Mouse (Mus musculus) limb, embryonic 12.5 days (tissue): ENCODE results near the gene Plpp7. TPM values are rescaled to one million over a fixed set of nuclear protein-coding genes. Genes with fewer than 3 reads are reported as not detected.

Source experiments
- ATAC-seq: fragments of 200-750 bp; cut with Nextera tagmentation; 2 replicates; pipeline ENCODE4 v1.8.0; 2017; ENCODE audit warnings: low read depth, moderate TSS enrichment; ENCODE audit not compliant: insufficient number of reproducible peaks, insufficient read depth, low FRiP score, low TSS enrichment
- H3K27ac ChIP-seq: fragments of 300-500 bp; sonication (generic); 2 replicates; pipeline ENCODE4 v1.5.1; 2016; ENCODE audit warnings: mild to moderate bottlenecking, moderate library complexity
- H3K27me3 ChIP-seq: fragments of 300-500 bp; sonication (generic); 2 replicates; pipeline ENCODE4 v1.6.1; 2016; ENCODE audit warnings: mild to moderate bottlenecking, moderate library complexity
- H3K36me3 ChIP-seq: fragments of 300-500 bp; sonication (generic); 2 replicates; pipeline ENCODE4 v1.6.1; 2016; ENCODE audit warnings: mild to moderate bottlenecking, moderate library complexity
- H3K4me1 ChIP-seq: fragments of 300-500 bp; sonication (generic); replicated peaks from 2 replicates; pipeline ENCODE4 v1.6.1; 2016
- H3K4me2 ChIP-seq: fragments of 300-500 bp; sonication (generic); 2 replicates; pipeline ENCODE4 v1.6.1; 2016; ENCODE audit warnings: mild to moderate bottlenecking, moderate library complexity
- H3K4me3 ChIP-seq: fragments of 300-500 bp; sonication (generic); replicated peaks from 2 replicates; pipeline ENCODE4 v1.5.1; 2016; ENCODE audit warnings: mild to moderate bottlenecking
- H3K9ac ChIP-seq: fragments of 300-500 bp; sonication (generic); replicated peaks from 2 replicates; pipeline ENCODE4 v1.6.1; 2016; ENCODE audit warnings: mild to moderate bottlenecking, moderate library complexity
- H3K9me3 ChIP-seq: fragments of 300-500 bp; sonication (generic); 2 replicates; pipeline ENCODE4 v1.6.1; 2016; ENCODE audit warnings: mild to moderate bottlenecking, moderate library complexity
- WGBS: fragments of 180-500 bp; shearing (Covaris S2); methylation state at CpG from one replicate; pipeline ENCODE4 v1.1.7; 2016; 5-methylcytosine and 5-hydroxymethylcytosine counted together
- polyA plus RNA-seq: library from polyadenylated mRNA; unstranded; fragments of >200 nt; fragmentation: Nextera tagmentation; extraction: Ambion mirVana; gene quantifications from 2 replicates; pipeline ENCODE4 v1.2.1, GENCODE M21; 2016

Plpp7 gene
- polyA plus RNA-seq, 1 experiment from 2014 or later, result 5.0 TPM

GRCm38 (mm10) chr2:32084111-32084871 lies 11.0 kb upstream of the Plpp7 start, which contains the start of gene Fam78a:
Gene Fam78a (minus strand): TSS chr2:32084857.
- H3K27ac ChIP-seq, result no peak within 1 kb of the TSS

GRCm38 (mm10) chr2:32084872-32085199 lies 10.5 kb upstream of the Plpp7 start:
- Histone ChIP-seq H3K27me3 (peaks cover 77% of the 10 kb centered on the region), H3K4me2 (peak overlapping the region; percentile 99), H3K27ac (no peak overlapping the region), H3K9me3 (no peaks in the 10 kb centered on the region), H3K36me3 (no peaks in the 10 kb centered on the region), H3K4me3 (peak overlapping the region; percentile 65), H3K4me1 (peaks cover 35% of the 10 kb centered on the region), H3K9ac (no peak overlapping the region)
- ATAC-seq, result no peak
- WGBS, result 18% methylated on average over 2 of the region's 2 CpGs

More at GRCm38 (mm10) chr2:32084111-32084871, 11.0 kb upstream of the Plpp7 start, which contains the start of gene Fam78a:
- Histone ChIP-seq H3K4me1 (peaks cover 34% of the 10 kb centered on the region), H3K4me3 (peak within 1 kb of the TSS; percentile 65), H3K9ac (peak within 1 kb of the TSS; percentile 62), H3K4me2 (peak within 1 kb of the TSS; percentile 99), H3K27me3 (peaks cover 77% of the 10 kb centered on the region), H3K36me3 (no peaks in the 10 kb centered on the region), H3K9me3 (no peaks in the 10 kb centered on the region)
- peak; percentile 50; the same call in 1 of the 2 replicates for ATAC-seq
- 1% methylated on average over 68 of the region's 68 CpGs for WGBS

- peaks cover 80% of the 10 kb centered on the region for H3K27me3 ChIP-seq
- H3K27ac ChIP-seq, result no peak overlapping the region
- H3K4me3 ChIP-seq, result no peak overlapping the region
- H3K9me3 ChIP-seq, result no peaks in the 10 kb centered on the region
- no peak overlapping the region for H3K9ac ChIP-seq
- no peak for ATAC-seq
- 66% methylated on average over 2 of the region's 2 CpGs for WGBS
- H3K4me2 ChIP-seq, result no peak overlapping the region
- peaks cover 35% of the 10 kb centered on the region for H3K4me1 ChIP-seq
- no peaks in the 10 kb centered on the region for H3K36me3 ChIP-seq
Measured at GRCm38 (mm10) chr2:32085231-32085630, 10.1 kb upstream of the Plpp7 start.

- H3K27me3 ChIP-seq, result peaks cover 69% of the 10 kb centered on the region
- H3K36me3 ChIP-seq, result no peaks in the 10 kb centered on the region
- H3K9me3 ChIP-seq, result no peaks in the 10 kb centered on the region; the same call in 1 of the 2 replicates
- H3K9ac ChIP-seq, result no peak overlapping the region
- no peak for ATAC-seq
- H3K4me3 ChIP-seq, result no peak overlapping the region
- H3K27ac ChIP-seq, result no peak overlapping the region
- peaks cover 31% of the 10 kb centered on the region for H3K4me1 ChIP-seq
- no peak overlapping the region for H3K4me2 ChIP-seq
- WGBS, result 52% methylated on average over 4 of the region's 4 CpGs
Measured at GRCm38 (mm10) chr2:32087606-32088005, 7.7 kb upstream of the Plpp7 start.

GRCm38 (mm10) chr2:32088372-32088981 lies 6.9 kb upstream of the Plpp7 start:
- peak; percentile 22 for ATAC-seq
- H3K27ac ChIP-seq, result no peak overlapping the region

GRCm38 (mm10) chr2:32089606-32090005 lies 5.7 kb upstream of the Plpp7 start:
- ATAC-seq, result no peak
- H3K4me2 ChIP-seq, result no peak overlapping the region
- no peak overlapping the region for H3K9ac ChIP-seq
- peaks cover 49% of the 10 kb centered on the region for H3K27me3 ChIP-seq
- no peaks in the 10 kb centered on the region; the same call in 1 of the 2 replicates for H3K9me3 ChIP-seq
- no peaks in the 10 kb centered on the region for H3K36me3 ChIP-seq
- no peak overlapping the region for H3K27ac ChIP-seq
- 76% methylated on average over 3 of the region's 3 CpGs for WGBS
- H3K4me3 ChIP-seq, result no peak overlapping the region
- peaks cover 14% of the 10 kb centered on the region for H3K4me1 ChIP-seq

More at GRCm38 (mm10) chr2:32088372-32088981, 6.9 kb upstream of the Plpp7 start:
- H3K4me1 ChIP-seq, result peaks cover 24% of the 10 kb centered on the region
- H3K27me3 ChIP-seq, result peaks cover 60% of the 10 kb centered on the region
- H3K9me3 ChIP-seq, result no peaks in the 10 kb centered on the region; the same call in 1 of the 2 replicates
- H3K4me2 ChIP-seq, result peak overlapping the region; percentile 65
- WGBS, result 6% methylated on average over 35 of the region's 35 CpGs
- H3K9ac ChIP-seq, result 0 out of 2 replicates have a peak overlapping the region, but pooled peaks have one; percentile 42
- H3K36me3 ChIP-seq, result no peaks in the 10 kb centered on the region
- H3K4me3 ChIP-seq, result peak overlapping the region; percentile 34

- WGBS, result 69% methylated on average over 2 of the region's 2 CpGs
- Histone ChIP-seq H3K4me2 (no peak overlapping the region), H3K4me3 (no peak overlapping the region), H3K27ac (no peak overlapping the region), H3K4me1 (peaks cover 14% of the 10 kb centered on the region), H3K27me3 (peaks cover 44% of the 10 kb centered on the region), H3K36me3 (no peaks in the 10 kb centered on the region), H3K9ac (no peak overlapping the region), H3K9me3 (no peaks in the 10 kb centered on the region; the same call in 1 of the 2 replicates)
- no peak for ATAC-seq
Measured at GRCm38 (mm10) chr2:32090145-32090544, 5.2 kb upstream of the Plpp7 start.

- Histone ChIP-seq H3K9ac (no peak overlapping the region), H3K4me1 (peaks cover 24% of the 10 kb centered on the region), H3K4me3 (no peak overlapping the region), H3K27me3 (peaks cover 26% of the 10 kb centered on the region), H3K27ac (no peak overlapping the region), H3K4me2 (no peak overlapping the region), H3K36me3 (no peaks in the 10 kb centered on the region), H3K9me3 (no peaks in the 10 kb centered on the region; the same call in 1 of the 2 replicates)
- WGBS, result 75% methylated on average over 3 of the region's 3 CpGs
- ATAC-seq, result no peak
Measured at GRCm38 (mm10) chr2:32091956-32092355, 3.4 kb upstream of the Plpp7 start.

- Histone ChIP-seq H3K27me3 (peaks cover 6% of the 10 kb centered on the region), H3K36me3 (no peaks in the 10 kb centered on the region), H3K9me3 (no peaks in the 10 kb centered on the region; the same call in 1 of the 2 replicates), H3K27ac (no peak overlapping the region), H3K4me2 (no peak overlapping the region), H3K4me1 (peaks cover 12% of the 10 kb centered on the region), H3K4me3 (no peak overlapping the region), H3K9ac (no peak overlapping the region)
- ATAC-seq, result no peak
- WGBS, result 86% methylated on average over 7 of the region's 7 CpGs
Measured at GRCm38 (mm10) chr2:32094001-32094707, 1.2 kb upstream of the Plpp7 start.

- peak overlapping the region; percentile 35 for H3K4me3 ChIP-seq
- no peak for ATAC-seq
- H3K4me1 ChIP-seq, result peaks cover 9% of the 10 kb centered on the region
- H3K4me2 ChIP-seq, result peak overlapping the region; percentile 54
- no peak overlapping the region for H3K27ac ChIP-seq
- H3K36me3 ChIP-seq, result no peaks in the 10 kb centered on the region
- WGBS, result 85% methylated on average over 10 of the region's 10 CpGs
- H3K27me3 ChIP-seq, result no peaks in the 10 kb centered on the region
- peak overlapping the region; percentile 51 for H3K9ac ChIP-seq
- no peaks in the 10 kb centered on the region; the same call in 1 of the 2 replicates for H3K9me3 ChIP-seq
Measured at GRCm38 (mm10) chr2:32096122-32096420, 743 bp downstream of the Plpp7 start.

GRCm38 (mm10) chr2:32102944-32103343 lies 7.6 kb downstream of the Plpp7 start:
- no peak overlapping the region for H3K27ac ChIP-seq
- H3K4me2 ChIP-seq, result no peak overlapping the region
- no peak overlapping the region for H3K4me3 ChIP-seq
- no peak for ATAC-seq
- no peaks in the 10 kb centered on the region for H3K4me1 ChIP-seq
- no peaks in the 10 kb centered on the region for H3K9me3 ChIP-seq
- H3K27me3 ChIP-seq, result no peaks in the 10 kb centered on the region
- H3K36me3 ChIP-seq, result no peaks in the 10 kb centered on the region
- H3K9ac ChIP-seq, result no peak overlapping the region
- 49% methylated on average over 5 of the region's 5 CpGs for WGBS
